Mouse (Mus musculus): Measurements from ENCODE around the gene Khdc3. TPM values are rescaled to one million over a fixed set of nuclear protein-coding genes. Genes with fewer than 3 reads are reported as not detected.

Gene Khdc3
- total and polyA plus RNA-seq, 3 experiments: not detected

DNA sequence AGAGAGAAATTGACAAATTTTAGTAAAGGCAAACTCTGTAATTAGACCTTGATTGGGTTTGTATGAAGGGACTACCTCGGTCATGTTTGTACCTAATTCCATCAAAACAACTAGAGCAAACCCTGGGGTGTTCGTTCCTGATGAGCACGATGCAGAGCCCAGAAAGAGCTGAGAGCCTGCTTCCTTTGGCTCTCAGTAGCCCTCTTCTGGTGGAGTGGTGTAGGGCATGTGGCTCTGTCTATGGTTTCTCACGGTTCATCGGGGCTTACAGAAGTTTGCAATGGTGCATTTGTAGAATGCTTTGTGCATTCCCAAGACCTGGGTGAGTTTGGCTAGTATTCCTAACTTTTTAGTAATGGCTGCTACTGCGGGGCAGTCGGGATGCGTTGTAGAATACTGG lies 20.1 kb downstream of the Khdc3 start:
- H3K4me1 ChIP-seq (ENCODE audit: control insufficient read depth, insufficient read depth, low read length): no peaks in the 10 kb centered on the region
- H3K27me3 ChIP-seq (ENCODE audit: control insufficient read depth, insufficient read depth, low read length): no peaks in the 10 kb centered on the region
- no peaks in the 10 kb centered on the region; the same call in 1 of the 2 replicates for H3K36me3 ChIP-seq (ENCODE audit: control insufficient read depth, insufficient read depth, low read length)
- H3K79me2 ChIP-seq (replicated peaks; ENCODE audit: control insufficient read depth, insufficient read depth, low read length): no peaks in the 10 kb centered on the region
- TF ChIP-seq CTCF (IDR thresholded peaks at IDR 0.05) (peak; percentile 59), POLR2A (IDR thresholded peaks at IDR 0.05; ENCODE audit: insufficient read depth, low read depth, low read length) (no peak)
- 63% methylated on average over 8 of the region's 8 CpGs for WGBS
- no peak overlapping the region for H3K4me3 ChIP-seq
- DNase-seq: no peak
- no peak overlapping the region for H3K9ac ChIP-seq (ENCODE audit: low read depth, low read length)
- intact Hi-C loops (cut with DNase I): no loop called here
- H3K27ac ChIP-seq: no peak overlapping the region

DNA sequence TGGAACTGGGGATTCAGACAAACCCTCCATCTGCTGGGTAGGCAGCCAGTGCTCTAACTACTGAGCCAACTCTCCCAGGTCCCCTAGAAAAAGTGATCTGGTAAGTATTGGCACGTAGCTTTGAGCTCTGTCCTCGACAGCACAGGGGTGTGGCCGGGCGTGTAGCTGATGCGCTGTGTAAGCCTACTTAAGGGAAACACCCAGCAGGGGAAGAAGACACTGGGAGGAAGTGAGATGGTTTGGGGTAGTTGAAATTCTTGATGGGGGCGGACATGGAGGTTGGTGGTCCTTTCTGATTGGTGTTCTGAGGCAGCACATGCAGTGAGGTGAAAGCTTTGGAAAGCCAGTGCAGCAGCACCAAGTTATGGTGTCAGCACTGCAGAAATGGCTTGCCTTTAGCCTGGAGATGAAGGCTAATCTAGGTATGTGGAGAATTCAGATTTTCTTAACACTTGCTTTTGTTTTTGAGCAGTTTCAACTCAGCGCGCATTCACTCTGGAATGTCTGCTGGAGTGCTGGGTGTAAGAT lies 23.5 kb downstream of the Khdc3 start:
- no peaks in the 10 kb centered on the region for H3K36me3 ChIP-seq (ENCODE audit: control insufficient read depth, insufficient read depth, low read length)

DNA sequence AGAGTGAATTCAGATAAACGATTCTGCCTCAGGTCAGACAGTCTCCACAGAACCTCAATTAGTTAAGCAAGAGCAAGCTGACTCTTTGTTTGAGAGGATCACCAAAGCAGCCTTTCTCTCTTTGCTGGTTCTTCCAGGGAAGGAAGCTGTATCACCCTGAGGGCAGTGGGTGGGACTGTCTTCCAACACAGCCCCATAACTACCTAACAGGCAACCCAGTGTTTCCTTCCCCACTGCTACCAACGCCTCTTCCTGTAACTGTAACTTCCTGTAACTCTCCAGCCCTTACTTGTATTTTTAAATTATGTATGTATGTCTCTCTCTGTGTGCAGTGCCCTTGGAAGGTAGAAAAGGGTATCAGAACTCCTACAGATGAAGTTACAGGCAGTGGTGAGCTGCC lies 25.8 kb downstream of the Khdc3 start:
- Histone ChIP-seq H3K9ac (ENCODE audit: low read depth, low read length) (no peak overlapping the region), H3K79me2 (replicated peaks; ENCODE audit: control insufficient read depth, insufficient read depth, low read length) (no peaks in the 10 kb centered on the region), H3K27me3 (ENCODE audit: control insufficient read depth, insufficient read depth, low read length) (no peaks in the 10 kb centered on the region), H3K4me3 (no peak overlapping the region), H3K36me3 (ENCODE audit: control insufficient read depth, insufficient read depth, low read length) (no peaks in the 10 kb centered on the region), H3K27ac (no peak overlapping the region), H3K4me1 (ENCODE audit: control insufficient read depth, insufficient read depth, low read length) (no peaks in the 10 kb centered on the region)
- WGBS: 68% methylated on average over 2 of the region's 2 CpGs
- no peak for DNase-seq
- intact Hi-C loops (cut with DNase I): no loop called here
- TF ChIP-seq POLR2A (IDR thresholded peaks at IDR 0.05; ENCODE audit: insufficient read depth, low read depth, low read length) (no peak), EP300 (IDR thresholded peaks at IDR 0.05; ENCODE audit: insufficient read depth, low read depth, low read length) (no peak), CTCF (IDR thresholded peaks at IDR 0.05) (no peak)

More for the DNA sequence above, 23.5 kb downstream of the Khdc3 start:
- no peak overlapping the region for H3K9ac ChIP-seq (ENCODE audit: low read depth, low read length)
- H3K4me3 ChIP-seq: no peak overlapping the region
- 88% methylated on average over 8 of the region's 8 CpGs for WGBS
- no peak overlapping the region for H3K27ac ChIP-seq
- no peaks in the 10 kb centered on the region for H3K4me1 ChIP-seq (ENCODE audit: control insufficient read depth, insufficient read depth, low read length)
- no peaks in the 10 kb centered on the region for H3K27me3 ChIP-seq (ENCODE audit: control insufficient read depth, insufficient read depth, low read length)
- TF ChIP-seq POLR2A (IDR thresholded peaks at IDR 0.05; ENCODE audit: insufficient read depth, low read depth, low read length): no peak
- TF ChIP-seq EP300 (IDR thresholded peaks at IDR 0.05; ENCODE audit: insufficient read depth, low read depth, low read length): no peak
- no peak for TF ChIP-seq CTCF (IDR thresholded peaks at IDR 0.05)
- H3K79me2 ChIP-seq (replicated peaks; ENCODE audit: control insufficient read depth, insufficient read depth, low read length): no peaks in the 10 kb centered on the region
- no peak for DNase-seq
- intact Hi-C loops (cut with DNase I): no loop called here

DNA sequence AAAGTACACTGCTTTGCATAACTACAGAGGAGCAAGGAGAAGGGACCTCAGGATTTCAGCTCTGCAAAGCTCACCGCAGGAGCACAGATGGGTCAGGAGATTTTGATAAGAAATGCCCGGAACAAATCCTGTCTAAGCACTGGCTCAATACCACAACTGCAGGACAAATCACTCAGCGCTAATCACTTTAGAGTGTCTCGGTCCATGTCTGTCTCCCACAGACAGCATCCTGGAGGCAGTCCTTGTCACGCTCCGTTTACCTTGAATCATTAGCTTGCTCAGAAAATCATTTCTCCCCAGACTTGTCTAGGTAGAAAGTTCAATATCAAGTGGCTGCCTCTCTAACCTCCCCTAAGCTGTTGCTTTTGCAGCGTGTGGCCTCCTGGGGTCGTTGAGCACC lies 28.2 kb downstream of the Khdc3 start:
- TF ChIP-seq CTCF (IDR thresholded peaks at IDR 0.05): no peak
- no peak for TF ChIP-seq POLR2A (IDR thresholded peaks at IDR 0.05; ENCODE audit: insufficient read depth, low read depth, low read length)
- TF ChIP-seq EP300 (IDR thresholded peaks at IDR 0.05; ENCODE audit: insufficient read depth, low read depth, low read length): no peak
- no peaks in the 10 kb centered on the region for H3K79me2 ChIP-seq (replicated peaks; ENCODE audit: control insufficient read depth, insufficient read depth, low read length)
- H3K4me1 ChIP-seq (ENCODE audit: control insufficient read depth, insufficient read depth, low read length): no peaks in the 10 kb centered on the region
- no peak overlapping the region for H3K27ac ChIP-seq
- H3K36me3 ChIP-seq (ENCODE audit: control insufficient read depth, insufficient read depth, low read length): no peaks in the 10 kb centered on the region
- H3K9ac ChIP-seq (ENCODE audit: low read depth, low read length): no peak overlapping the region
- DNase-seq: no peak
- H3K27me3 ChIP-seq (ENCODE audit: control insufficient read depth, insufficient read depth, low read length): no peaks in the 10 kb centered on the region
- intact Hi-C loops (cut with DNase I): no loop called here
- 79% methylated on average over 8 of the region's 8 CpGs for WGBS
- no peak overlapping the region for H3K4me3 ChIP-seq

DNA sequence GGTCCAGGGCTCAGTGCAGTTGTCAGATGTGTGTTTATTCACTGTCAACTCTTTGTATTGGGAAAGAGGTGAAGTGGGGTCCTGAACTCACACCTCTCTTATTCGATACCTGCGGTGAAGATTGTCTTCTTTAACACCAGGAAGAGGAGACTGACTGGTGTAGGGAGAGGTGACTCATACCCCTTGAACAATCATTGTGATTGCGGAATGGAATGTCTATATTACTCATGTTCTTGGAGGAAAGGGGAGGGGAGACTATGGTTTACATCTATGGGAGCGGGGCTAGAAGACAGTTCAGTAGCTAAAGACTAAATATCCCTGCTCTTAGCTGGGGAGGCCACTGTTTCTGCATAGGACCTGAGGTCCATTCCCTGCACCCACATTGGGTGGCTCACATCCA lies 28.9 kb downstream of the Khdc3 start:
- TF ChIP-seq EP300 (IDR thresholded peaks at IDR 0.05; ENCODE audit: insufficient read depth, low read depth, low read length) (no peak), CTCF (IDR thresholded peaks at IDR 0.05) (no peak), POLR2A (IDR thresholded peaks at IDR 0.05; ENCODE audit: insufficient read depth, low read depth, low read length) (no peak)
- H3K36me3 ChIP-seq (ENCODE audit: control insufficient read depth, insufficient read depth, low read length): no peaks in the 10 kb centered on the region
- intact Hi-C loops (cut with DNase I): no loop called here
- H3K9ac ChIP-seq (ENCODE audit: low read depth, low read length): no peak overlapping the region
- no peak overlapping the region for H3K4me3 ChIP-seq
- H3K27ac ChIP-seq: no peak overlapping the region
- WGBS: 71% methylated on average over 4 of the region's 4 CpGs
- no peaks in the 10 kb centered on the region for H3K27me3 ChIP-seq (ENCODE audit: control insufficient read depth, insufficient read depth, low read length)
- H3K79me2 ChIP-seq (replicated peaks; ENCODE audit: control insufficient read depth, insufficient read depth, low read length): no peaks in the 10 kb centered on the region
- no peak for DNase-seq
- H3K4me1 ChIP-seq (ENCODE audit: control insufficient read depth, insufficient read depth, low read length): no peaks in the 10 kb centered on the region

DNA sequence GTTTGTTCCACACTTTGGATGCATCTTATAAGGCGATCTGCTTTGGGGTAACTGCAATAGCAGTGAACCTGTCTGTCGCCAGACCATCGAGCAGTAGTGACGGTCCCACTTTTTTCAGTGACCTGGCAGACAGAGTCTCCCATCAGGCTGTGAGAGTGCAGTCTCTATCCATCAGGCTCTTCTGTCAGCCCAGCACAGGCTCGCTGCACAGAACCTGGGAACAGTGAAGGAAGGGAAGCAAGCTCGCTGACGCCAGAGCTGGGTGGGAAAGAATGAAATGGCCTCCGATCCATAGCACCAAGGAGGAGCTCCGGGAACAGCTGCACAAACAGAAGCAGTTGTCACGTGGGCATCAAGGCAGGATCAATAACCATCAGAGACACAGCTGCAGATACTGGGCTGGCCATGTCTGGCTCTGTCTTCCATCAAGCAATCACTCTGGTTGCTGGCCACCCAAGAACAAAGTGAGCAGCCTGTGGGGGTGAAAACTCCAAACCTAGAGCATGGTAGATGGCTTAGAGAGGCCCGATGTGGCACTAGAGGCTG lies 35.8 kb downstream of the Khdc3 start:
- H3K36me3 ChIP-seq (ENCODE audit: control insufficient read depth, insufficient read depth, low read length): no peaks in the 10 kb centered on the region
- 60% methylated on average over 11 of the region's 11 CpGs for WGBS
- no peak for TF ChIP-seq CTCF (IDR thresholded peaks at IDR 0.05)
- no peak for TF ChIP-seq POLR2A (IDR thresholded peaks at IDR 0.05; ENCODE audit: insufficient read depth, low read depth, low read length)
- no peak for TF ChIP-seq EP300 (IDR thresholded peaks at IDR 0.05; ENCODE audit: insufficient read depth, low read depth, low read length)
- no peak overlapping the region for H3K4me3 ChIP-seq
- H3K79me2 ChIP-seq (replicated peaks; ENCODE audit: control insufficient read depth, insufficient read depth, low read length): no peaks in the 10 kb centered on the region
- no peaks in the 10 kb centered on the region for H3K27me3 ChIP-seq (ENCODE audit: control insufficient read depth, insufficient read depth, low read length)
- intact Hi-C loops (cut with DNase I): no loop called here
- no peak overlapping the region for H3K9ac ChIP-seq (ENCODE audit: low read depth, low read length)
- no peak for DNase-seq
- no peaks in the 10 kb centered on the region for H3K4me1 ChIP-seq (ENCODE audit: control insufficient read depth, insufficient read depth, low read length)
- H3K27ac ChIP-seq: no peak overlapping the region

Other genes starting within 250 kb of the Khdc3 start
- gene Pygo1, start 176.2 kb upstream of the Khdc3 start, total RNA-seq (2021): 10 to 100 TPM; 13.6 to 16.0 TPM
- gene Pygo1, start 176.2 kb upstream of the Khdc3 start, polyA plus RNA-seq (2012; rRNA removed): 3.3 and 7.3 TPM in 2 replicates
- gene Dyx1c1, start 143.1 kb upstream of the Khdc3 start, total RNA-seq (2021): under 1 TPM; 0.18 to 0.52 TPM
- 0.39 and 0.59 TPM in 2 replicates for gene Dyx1c1, start 143.1 kb upstream of the Khdc3 start, polyA plus RNA-seq (2012; rRNA removed)
- under 1 TPM; 0.31 to 0.34 TPM for gene Gm44503, start 143.0 kb upstream of the Khdc3 start, total RNA-seq (2021)
- not detected in 2 replicates for gene Gm44503, start 143.0 kb upstream of the Khdc3 start, polyA plus RNA-seq (2012; rRNA removed)
- gene Ccpg1os, start 116.5 kb upstream of the Khdc3 start, total RNA-seq (2021): 1 to 10 TPM; 6.1 to 8.3 TPM
- gene Ccpg1os, start 116.5 kb upstream of the Khdc3 start, polyA plus RNA-seq (2012; rRNA removed): 7.5 and 10.1 TPM in 2 replicates
- 100 to 1,000 TPM in 1 of 2 experiments, 10 to 100 TPM in 1; 86.5 to 108 TPM for gene Ccpg1, start 116.4 kb upstream of the Khdc3 start, total RNA-seq (2021)
- 15.5 and 28.3 TPM in 2 replicates for gene Ccpg1, start 116.4 kb upstream of the Khdc3 start, polyA plus RNA-seq (2012; rRNA removed)
- gene Pigb, start 61.5 kb upstream of the Khdc3 start, total RNA-seq (2021): 1 to 10 TPM; 1.6 to 2.2 TPM
- 4.5 and 6.1 TPM in 2 replicates for gene Pigb, start 61.5 kb upstream of the Khdc3 start, polyA plus RNA-seq (2012; rRNA removed)
- 1 to 10 TPM; 4.5 to 5.6 TPM for gene Rab27a, start 57.0 kb upstream of the Khdc3 start, total RNA-seq (2021)
- gene Rab27a, start 57.0 kb upstream of the Khdc3 start, polyA plus RNA-seq (2012; rRNA removed): 2.3 TPM in 2 replicates
- not detected for gene Gm20509, start 634 bp downstream of the Khdc3 start, total RNA-seq (2021)
- not detected in 2 replicates for gene Gm20509, start 634 bp downstream of the Khdc3 start, polyA plus RNA-seq (2012; rRNA removed)
- gene Rsl24d1, start 11.6 kb downstream of the Khdc3 start, total RNA-seq (2021): 10 to 100 TPM; 50.1 to 51.7 TPM
- gene Rsl24d1, start 11.6 kb downstream of the Khdc3 start, polyA plus RNA-seq (2012; rRNA removed): 25.3 and 48.6 TPM in 2 replicates

All from heart, adult 2 months (tissue).